Mouse (Mus musculus) B cell, adult 2 months (primary cell): ENCODE measurements at regions not wholly inside any gene's neighbourhood (a gene's known extent, or its start where the extent isn't known, plus 50 kb on each side); places are given as distances from the start of the nearest gene placed in this dataset.

Source experiments
- DNase-seq, 2 experiments: peaks; one replicate each; pipeline ENCODE4 v3.0.0; 2022

GRCm38 (mm10) chr9:101546213-101546832, 294.7 kb upstream of the Ppp2r3a start:
- no peak for DNase-seq

DNA sequence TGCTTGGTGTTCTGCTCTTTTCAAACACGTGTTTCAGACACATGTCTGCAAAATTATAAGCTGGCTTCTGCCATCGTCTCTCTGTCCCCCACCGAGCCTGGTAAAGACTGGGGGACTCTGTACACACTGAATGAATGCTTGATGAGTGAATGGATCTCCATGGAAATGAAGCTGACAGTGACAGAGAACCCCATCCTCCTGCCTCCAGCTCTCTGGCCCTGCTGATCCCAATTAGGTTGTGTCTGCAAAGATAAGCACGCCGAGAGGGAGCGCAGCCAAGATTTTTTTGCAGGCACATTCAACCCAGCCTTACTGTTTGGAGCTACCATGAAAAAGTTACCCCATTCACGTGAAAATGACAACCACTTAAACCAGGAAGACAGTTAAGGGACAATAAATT, 266.5 kb upstream of the Ppp2r3a start:
- DNase-seq = no peak

DNA sequence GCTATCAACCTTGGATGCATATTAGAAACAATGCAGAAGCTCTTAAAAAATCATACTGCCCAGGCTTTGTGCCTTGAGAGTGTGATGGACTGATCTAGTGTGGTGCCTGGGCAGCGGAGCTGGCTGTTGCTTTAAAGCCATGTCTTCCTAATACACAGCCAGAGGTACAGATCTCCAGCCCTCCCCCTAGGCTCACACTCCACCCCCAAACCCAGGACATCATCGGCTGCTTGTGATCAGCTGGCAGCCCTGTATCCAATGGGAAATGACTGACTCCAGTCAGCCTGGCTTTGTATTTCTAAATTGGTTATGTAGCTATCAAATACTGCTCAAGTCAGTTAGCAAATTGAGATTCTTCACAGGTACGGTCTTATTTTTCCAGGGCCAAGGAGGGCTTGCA, 259.2 kb upstream of the Ppp2r3a start:
- no peak for DNase-seq

DNA sequence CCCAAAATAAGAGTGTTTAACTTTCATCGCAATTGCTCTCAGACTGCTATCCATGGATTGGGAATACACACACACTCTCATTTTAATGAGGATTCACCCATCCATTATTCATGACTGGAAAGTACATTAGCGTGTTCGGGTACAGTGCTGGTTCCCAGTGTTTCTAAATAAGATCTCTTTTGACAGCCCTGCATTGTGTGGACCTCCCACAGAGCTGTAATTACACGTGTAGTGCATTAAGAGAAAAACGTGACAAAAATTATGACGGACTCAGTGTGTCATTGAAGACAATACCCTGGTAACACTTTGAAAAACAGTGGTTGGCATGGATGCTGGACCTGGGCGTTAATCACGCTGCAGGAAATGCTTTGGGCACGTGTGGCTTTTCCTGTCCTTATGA, 257.6 kb upstream of the Ppp2r3a start:
- DNase-seq = no peak

DNA sequence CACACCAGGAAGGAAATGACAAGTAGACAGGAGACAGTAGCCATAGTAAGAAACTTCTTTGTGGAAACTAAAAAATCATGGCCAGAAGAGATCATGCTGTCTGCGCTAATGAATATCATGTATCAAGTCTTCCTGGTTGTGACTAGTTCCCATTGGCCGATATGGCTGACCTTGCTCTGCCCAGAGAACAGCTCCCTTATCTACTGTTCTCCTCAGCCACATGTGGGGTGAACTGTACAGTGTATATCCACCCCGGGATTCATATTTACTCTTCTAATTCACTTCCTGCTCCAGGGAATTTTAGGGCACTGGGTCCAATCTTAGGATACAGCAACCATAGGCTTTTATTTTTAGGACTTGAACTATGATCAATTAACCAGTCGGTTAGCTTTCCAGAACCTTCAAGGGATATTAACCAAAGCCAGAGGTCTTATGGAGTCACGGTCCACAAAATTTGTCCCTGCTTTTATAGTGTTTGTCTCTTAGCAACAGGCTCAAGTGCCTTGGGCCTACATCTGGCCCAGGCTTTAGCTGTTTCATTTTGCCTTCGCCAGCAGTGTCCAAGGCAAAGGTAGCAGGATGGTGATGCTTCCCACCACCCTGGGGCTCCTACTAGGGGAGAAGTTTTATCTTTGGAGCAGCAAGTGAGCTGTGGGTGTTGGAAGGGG, 255.6 kb upstream of the Ppp2r3a start:
- no peak for DNase-seq

DNA sequence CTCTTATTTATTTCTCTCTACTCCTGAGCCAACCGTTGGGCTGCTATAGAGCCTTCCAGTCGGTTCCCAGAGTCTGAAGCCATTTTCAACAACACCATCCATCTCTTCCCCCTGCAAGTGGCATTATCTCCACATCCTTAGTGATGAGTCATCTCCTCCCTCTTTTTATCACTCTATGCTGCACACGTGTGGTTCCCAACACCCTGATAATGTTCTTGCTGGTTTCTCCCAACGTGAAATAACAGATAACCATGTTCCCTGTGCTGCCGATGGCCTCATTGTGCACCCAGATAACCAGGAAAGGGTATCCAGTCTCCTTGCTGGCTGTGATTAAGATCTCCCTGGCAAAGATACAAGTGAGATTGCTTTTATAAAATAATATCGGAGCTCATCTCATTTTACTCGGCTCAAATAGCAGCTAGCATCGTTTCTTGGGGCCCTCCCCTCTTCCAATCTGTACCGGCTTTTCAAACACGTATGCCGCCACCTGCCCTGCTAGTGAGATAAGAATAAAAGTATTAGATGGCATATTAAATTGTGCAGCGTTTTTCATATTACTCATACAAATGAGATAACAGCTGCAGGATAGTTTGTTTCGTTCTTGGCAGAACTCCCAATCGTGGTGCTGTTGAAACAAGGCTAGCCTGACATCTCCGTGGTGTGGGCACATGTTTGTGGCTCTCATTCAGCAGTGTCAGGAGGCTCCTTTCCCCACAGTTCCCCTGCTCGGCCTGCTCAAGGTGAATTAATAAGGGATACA, 250.3 kb upstream of the Ppp2r3a start:
- DNase-seq = no peak

DNA sequence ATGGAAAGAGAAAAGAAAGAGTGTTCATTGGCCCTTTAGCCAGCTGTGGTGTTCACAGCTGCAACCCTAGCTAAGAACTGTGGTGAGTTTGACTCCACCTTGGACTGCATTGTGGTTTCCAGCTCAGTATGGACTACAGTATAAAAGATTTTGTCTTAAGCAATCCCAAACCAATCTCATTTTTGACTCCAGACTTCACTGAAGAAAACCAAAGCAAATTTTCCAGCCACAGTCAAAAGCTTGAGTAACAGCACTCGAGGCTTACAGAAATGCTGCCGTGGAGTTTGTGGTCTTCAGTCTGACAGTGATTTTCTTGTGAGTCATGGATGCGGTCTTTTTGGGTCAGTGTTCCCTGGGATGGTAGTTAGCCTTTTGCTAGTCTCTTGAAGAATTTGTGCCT, 249.4 kb upstream of the Ppp2r3a start:
- DNase-seq = no peak

DNA sequence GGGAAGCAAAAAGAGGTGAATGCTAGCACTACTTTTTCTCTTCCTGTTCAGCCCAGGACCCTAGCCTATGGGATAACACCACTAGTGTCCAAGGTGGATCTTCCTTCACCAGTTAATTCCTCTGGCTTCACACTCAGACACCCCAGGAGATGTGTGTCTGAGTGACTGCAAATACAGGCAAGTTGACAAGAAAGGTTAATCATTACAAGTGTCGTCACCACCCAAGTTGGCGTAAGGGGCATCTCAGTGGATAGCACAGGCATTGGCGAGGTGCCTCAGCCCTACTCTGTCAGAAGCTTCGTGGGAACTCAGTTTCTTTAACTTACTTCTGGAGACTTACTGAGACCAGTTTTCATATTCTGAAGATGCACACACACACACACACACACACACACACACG, 247.1 kb upstream of the Ppp2r3a start:
- no peak for DNase-seq

- DNase-seq = no peak
Measured at GRCm38 (mm10) chr9:101495768-101496167, 244.2 kb upstream of the Ppp2r3a start.

- no peak for DNase-seq
Measured at GRCm38 (mm10) chr9:101489013-101489412, 237.4 kb upstream of the Ppp2r3a start.

GRCm38 (mm10) chr9:101476223-101476622, 224.6 kb upstream of the Ppp2r3a start:
- no peak for DNase-seq

DNA sequence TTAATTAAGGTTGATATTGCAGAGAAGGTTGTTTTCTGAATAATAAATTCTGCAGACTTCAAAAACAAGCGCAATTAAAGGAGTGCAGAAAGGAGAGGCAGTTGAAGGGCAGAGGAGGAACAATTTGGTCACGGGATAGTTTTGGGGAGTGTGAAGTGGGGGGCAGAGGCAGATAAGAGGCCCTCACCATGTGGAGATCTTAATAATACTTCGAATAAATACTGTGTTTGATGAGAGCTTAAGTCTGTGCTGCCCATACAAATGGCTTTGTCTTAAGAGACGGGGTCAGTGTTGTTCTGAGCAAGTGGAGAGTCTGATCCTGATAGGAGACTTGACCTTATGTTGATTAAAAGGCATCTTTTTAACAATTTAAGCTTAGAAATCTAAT, 221.5 kb upstream of the Ppp2r3a start:
- no peak for DNase-seq

GRCm38 (mm10) chr9:101472101-101473073, 220.8 kb upstream of the Ppp2r3a start:
- DNase-seq = no peak

GRCm38 (mm10) chr9:101471665-101472064, 220.1 kb upstream of the Ppp2r3a start:
- no peak for DNase-seq

- no peak for DNase-seq
Measured at GRCm38 (mm10) chr9:101469756-101470155, 218.2 kb upstream of the Ppp2r3a start.

DNA sequence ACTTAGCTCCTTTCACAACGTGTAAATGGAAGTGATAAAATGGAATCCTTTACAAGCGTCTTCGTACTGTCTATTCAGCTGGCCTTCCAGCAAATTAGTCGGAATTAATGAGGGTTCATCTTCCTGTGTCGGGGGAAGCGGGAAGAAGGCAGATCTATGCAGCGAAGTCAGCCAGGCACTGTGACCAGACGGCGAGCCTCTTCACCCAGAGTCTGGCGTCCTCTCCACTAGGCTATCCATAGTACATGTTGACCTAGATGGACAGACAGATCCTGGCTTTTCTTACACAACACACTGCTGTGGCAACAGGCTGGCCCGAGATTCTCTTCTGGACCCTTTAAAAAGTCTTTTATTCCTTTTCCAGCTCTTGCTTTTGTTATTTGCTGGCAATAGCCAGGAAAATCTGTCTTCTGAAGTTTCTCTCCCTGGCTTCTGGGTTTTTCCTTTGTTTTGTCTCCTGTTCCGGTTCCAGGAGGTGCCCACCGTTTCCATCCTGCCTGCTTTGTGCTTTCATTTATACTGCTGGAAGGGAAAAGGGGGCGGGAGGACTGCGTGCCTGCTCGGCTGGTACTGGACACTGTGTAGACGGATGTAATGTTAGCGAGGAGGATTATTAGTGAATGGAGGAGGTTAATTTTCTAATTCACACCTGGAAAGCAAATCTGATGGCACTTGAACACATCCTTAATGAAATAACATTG, 213.3 kb upstream of the Ppp2r3a start:
- no peak for DNase-seq

DNA sequence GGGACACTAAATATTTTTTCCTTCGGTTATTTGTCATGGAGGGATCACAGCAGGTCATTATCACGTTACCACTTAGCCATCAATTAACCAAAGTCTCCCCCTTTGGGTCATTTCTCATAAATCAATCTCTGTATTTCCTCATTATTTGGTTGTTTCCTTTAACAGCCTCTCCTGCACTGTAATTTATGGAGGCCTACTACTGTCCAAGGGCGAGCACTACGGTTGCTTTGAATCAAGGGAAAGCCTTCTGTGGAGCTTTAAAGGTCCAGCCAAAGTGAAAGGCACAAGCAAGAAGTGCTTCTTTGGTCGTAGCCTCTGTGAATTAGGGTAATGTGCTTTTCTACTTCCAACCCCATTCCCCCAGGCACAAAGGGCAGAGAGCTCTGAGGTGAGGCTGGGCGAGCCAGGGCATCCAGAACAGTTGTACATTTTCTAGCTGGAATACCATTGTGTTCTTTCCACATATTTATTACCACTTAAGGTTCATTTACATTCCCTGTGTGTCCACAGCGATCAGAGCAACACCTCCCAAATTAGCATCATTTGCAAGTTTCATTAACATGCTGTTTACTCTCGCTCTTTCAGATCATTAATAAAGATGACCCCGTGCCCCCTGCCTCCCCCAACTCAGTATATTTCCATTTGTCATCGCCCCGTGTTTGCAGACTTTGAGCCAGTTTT, 207.5 kb upstream of the Ppp2r3a start:
- DNase-seq = no peak

DNA sequence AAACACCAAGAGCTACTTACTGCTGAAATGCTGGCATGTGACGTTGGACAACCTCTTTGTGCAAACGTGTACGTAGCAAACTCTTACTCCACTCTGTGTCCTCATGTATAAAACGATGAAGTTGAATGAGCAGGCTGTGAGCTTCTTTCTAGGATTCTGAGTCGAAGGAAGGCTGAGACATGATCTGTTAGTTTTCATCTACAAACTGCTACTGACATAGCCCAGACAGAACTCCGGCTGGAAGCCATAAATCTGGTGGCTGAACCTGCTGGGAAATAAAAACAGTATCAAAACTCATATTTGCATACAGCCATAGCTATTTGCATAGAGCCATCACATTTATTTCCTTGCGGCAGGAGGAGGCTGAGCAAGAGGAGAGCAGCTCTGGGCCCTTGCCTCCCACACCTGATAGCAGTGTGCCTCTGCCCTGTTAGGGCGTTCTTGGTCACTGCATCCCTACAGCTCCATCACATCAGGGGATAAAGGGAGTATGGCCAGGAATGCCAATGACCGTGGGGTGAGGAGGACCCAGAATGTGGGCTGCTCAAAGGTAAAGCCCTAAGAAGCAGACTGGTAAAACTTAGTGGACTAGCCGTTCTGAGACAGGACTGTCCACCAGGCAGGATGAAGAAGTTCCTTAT, 206.8 kb upstream of the Ppp2r3a start:
- no peak for DNase-seq

- no peak for DNase-seq
Measured at GRCm38 (mm10) chr9:101446316-101446715, 194.7 kb upstream of the Ppp2r3a start.

DNA sequence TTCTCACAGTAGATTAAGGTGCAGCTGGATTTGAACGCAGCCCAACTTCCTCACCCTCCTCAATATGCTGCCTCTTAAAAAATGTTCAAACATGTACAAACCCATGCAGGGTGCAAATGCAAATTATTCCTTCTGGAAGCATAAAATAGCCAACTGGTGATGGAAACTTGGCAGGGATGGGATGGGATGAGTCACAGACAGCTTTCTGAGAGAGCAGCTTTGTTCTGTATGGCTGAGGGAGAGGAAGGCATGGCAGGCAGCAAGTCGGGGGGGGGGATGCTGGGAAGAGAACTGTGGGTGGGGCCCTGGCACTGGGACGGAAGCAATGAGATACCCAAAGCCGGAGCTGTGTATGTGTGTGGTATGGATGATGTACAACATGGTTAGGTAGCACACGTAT, 194.2 kb upstream of the Ppp2r3a start:
- DNase-seq = no peak

GRCm38 (mm10) chr9:101445293-101445692, 193.7 kb upstream of the Ppp2r3a start:
- no peak for DNase-seq
